Mouse (Mus musculus) G1E-ER4 (cell line): ENCODE results near the gene Smlr1. TPM values are rescaled to one million over a fixed set of nuclear protein-coding genes. Genes with fewer than 3 reads are reported as not detected.

Experiments used
- GATA1 ChIP-seq: IDR thresholded peaks from one replicate; pipeline ENCODE4 v1.8.0; 2012; ENCODE audit warnings: low read length, inconsistent platforms
- polyA plus RNA-seq: library from polyadenylated mRNA; stranded (reverse); fragments of >175 nt; gene quantifications from 2 replicates; pipeline ENCODE4 v1.2.3, GENCODE M21; 2012

The Smlr1 gene
- polyA plus RNA-seq: not detected in 2 replicates

GRCm38 (mm10) chr10:25535891-25536331 is at the start of gene Smlr1:
TSS of gene Smlr1 (minus strand) at chr10:25536267.
- no peak for TF ChIP-seq GATA1

GRCm38 (mm10) chr10:25584899-25585298 is 48.8 kb upstream of the Smlr1 start:
- TF ChIP-seq GATA1: no peak

DNA sequence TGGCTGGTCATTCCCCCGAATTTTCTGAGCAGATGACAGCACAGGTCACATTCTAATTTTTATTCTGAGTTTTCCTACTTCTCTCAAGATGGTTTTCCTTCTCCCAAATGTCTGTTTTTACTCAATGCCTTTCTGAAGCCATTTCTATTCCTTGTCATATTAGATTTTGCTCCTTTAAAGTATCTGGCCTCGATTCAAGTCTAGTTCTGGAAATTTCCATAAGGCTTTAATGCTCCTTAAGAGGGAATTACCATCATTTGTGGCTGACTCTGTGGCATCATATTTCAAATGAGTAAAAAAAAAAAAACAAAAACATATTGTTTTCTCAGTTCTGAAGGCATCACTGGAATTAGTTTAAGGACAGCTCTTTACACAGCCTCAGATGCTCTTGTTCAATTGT is 44.0 kb upstream of the Smlr1 start:
- no peak for TF ChIP-seq GATA1

DNA sequence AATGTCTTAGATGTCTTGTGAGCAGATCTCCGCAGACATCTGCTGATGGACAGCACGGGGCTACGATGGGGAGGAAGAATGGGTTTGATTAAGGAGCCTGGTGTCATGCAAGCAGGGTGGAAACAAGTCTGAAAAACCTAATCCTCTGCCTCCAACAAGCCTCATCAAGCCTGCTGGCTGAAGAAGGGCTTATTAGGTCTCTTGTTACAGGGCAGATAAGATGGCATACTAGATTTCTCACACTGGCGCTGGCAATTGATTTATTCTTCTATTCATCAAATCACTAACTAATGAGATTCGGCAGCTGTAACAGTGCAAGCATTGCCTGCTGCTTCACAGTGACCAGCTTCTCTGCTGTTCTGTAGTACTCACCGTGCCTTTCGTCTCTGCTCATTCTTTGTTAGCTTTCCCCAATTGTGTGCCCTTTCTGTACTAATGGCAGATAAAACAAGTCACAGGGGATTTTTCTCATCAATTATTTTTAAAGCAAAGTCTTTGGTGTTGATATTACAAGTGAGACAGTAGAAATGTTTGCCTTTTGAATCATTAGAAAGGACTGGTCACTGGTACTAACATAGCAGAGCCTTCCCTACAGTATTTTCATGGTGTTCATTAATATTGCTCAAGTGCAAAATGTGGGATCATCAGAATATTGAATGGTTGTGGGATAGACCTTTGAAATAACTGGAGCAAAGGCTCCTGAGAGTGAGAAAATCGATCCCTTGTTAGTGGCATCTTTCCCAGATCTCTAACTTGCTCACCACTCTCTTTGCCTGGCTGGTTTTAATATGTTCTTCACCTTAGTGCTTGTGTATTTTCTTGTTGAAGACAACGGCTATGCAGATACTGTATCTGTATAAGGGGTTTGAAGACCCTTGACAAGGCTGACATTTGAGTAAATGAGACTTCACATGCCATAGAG is 35.5 kb upstream of the Smlr1 start:
- TF ChIP-seq GATA1: no peak

GRCm38 (mm10) chr10:25552936-25553335 is 16.9 kb upstream of the Smlr1 start:
- TF ChIP-seq GATA1: no peak

DNA sequence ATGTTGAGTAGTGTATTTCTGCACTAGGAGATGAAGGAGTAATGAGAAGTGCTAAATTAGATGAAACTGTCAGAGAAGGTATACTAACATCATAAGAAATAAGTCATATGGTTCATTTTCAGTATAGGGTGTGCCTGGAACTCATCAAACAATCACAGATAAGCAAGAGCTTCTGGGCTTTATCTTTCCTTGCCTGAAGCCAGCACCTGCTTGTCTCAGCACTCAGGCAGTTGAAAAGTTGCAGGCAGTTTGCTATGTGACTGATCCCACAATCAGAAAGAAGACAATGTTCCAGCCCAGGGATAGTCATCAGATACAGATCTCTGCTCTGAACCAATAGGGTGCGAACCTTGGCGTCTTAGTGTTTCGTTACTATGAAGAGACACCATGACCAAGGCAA is 5.0 kb upstream of the Smlr1 start:
- no peak for TF ChIP-seq GATA1

DNA sequence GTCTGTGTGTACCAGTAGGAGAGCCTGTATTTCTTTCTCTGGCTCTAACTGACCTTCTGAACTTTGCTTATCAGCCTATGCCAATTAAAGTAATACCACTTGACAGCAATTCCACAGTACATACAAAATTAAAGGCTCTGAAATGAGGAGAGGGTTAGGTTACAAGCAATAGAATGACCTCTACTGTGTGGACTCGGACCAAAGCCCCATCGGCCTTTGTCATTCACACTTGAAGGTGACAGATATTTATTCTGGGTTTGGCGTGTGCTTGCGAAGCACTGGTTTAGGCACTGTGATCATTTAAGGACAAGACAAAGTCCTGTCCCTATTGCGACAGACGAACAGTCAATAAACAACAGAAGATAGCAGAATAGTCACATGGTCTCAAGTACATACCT is 3.7 kb upstream of the Smlr1 start:
- TF ChIP-seq GATA1: no peak

- no peak for TF ChIP-seq GATA1
These were observed 3.2 kb upstream of the Smlr1 start for GRCm38 (mm10) chr10:25539146-25539770.

DNA sequence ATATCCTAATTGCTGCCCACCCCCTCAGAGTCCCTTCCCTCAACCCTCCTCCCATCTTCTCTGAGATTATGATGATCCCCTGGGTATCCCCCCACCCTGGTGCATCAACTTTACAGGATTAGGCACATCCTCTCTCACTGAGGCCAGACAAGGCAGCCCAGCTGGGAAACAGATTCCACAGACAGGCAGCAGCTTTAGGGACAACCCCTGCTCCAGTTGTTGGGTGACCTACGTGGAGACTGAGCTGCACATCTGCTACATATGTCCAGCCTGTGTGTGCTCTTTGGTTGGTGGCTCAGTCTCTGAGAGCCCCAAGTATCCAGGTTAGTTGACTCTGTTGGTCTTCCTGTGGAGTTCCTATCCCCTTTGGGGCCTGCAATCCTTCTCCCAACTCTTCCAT is 2.7 kb upstream of the Smlr1 start:
- TF ChIP-seq GATA1: no peak

DNA sequence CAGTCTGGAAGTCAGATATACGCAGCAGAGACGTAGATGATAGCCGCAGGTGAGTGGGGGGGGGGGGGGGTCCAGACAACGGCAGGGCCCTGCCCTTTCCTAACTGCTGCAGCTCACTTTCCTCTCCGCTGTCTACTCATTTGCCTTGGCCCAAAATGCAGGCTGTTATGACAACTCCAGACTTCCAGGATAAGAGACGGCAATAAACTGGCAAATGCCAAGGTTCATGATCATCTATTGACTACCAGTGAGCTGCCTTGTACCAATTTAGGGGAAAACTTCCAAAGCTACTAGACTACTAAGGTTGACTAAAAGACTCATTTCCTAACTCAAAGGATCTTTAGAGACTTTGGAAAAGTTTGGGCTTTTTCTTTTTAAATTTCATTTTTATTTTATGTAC is 554 bp upstream of the Smlr1 start:
- no peak for TF ChIP-seq GATA1

DNA sequence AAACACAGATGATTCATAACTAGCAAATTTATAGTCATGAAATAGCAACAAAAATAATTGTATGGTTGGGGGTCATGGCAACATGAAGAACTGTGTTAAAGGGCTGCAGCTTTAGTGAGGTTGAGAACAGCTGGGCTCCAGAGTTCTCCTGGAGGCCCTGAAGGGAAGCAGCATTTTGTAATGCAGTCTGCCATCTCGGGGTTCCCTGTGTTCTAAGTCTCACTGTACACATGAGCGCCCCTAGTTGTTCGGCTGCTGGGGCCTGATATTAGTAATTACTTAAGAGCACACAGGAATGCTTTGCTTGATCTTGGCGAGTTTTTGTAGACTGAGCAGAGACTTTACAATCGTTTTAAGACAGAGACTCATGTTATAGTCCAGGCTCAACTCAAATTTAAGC is 1.6 kb downstream of the Smlr1 start:
- no peak for TF ChIP-seq GATA1

GRCm38 (mm10) chr10:25533513-25534246 is 2.4 kb downstream of the Smlr1 start:
- no peak for TF ChIP-seq GATA1

DNA sequence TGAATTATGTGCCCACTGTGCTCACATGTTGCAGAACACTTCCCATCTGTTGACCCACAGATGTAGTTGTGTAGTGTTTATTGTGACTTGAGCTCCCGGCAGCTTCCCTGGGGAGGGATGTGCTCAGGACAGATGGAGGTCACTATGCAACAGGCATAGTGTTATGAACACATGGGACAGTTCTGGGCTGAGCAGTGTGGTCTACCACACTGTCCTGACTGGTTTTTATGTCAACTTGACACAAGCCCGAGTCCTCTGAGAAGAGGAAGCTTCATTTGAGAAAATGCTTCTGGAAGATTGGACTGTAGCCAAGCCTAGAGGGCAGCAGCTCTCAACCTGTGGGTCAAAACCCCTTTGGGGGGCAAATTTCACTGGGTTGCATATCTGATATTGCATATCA is 3.0 kb downstream of the Smlr1 start:
- no peak for TF ChIP-seq GATA1

DNA sequence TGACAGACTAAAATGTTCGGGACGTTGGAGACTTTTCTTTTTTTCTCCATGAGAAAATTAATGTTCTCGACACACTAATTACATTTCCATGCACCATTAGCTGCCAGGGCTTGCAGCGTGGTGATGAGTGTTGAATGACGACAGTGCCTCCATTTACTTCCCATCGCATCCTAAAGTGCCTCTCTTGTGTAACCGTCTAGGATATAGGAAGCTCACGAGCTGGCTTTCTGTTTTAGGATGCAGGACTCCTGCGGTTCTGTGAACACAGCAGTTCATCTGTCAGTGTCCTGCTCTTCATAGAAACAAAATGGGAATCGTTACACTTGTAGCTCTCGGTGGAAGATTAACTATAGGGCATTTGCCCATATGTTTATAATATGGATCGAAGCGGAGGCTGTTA is 4.7 kb downstream of the Smlr1 start:
- no peak for TF ChIP-seq GATA1

DNA sequence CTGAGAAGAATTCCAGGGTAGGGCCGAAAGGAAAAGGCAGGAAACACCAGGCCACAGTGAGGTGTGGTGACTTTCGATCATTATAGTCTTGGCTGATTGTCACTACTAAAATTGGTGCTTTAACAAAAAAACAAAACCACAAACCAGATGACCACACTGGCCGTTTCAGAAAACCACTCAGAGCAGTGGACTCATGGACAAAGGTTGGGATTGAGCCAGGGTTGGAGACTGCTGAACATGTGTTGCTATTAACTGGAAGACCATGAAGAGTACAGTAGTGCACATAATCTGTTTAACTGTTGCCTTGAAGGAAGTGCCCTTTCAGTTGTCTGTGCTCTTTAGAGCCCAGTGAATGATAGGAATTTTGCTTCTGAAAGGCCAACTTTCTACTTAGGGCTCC is 8.9 kb downstream of the Smlr1 start:
- no peak for TF ChIP-seq GATA1

DNA sequence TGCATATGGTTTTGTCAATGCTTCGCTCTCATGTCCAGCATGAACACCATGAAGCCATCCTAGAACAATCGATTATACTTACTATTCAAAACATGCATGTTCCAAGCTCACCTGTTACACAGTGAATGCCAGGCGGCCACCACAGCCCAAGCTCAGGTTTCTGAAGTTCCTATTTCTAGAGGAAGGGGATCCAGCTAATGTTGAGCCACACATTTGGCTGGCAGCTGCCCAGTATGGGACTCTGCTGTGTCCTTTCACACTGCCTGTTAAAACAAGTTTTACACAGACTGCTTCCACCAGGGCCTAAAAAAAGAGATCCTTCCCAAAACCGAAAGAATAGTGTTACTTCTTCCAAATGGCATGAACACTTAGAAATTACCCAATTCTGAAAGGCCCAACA is 9.4 kb downstream of the Smlr1 start:
- TF ChIP-seq GATA1: no peak
